Mouse (Mus musculus) left cerebral cortex, adult 2 months (tissue): ENCODE data around the gene Dcdc2b. TPM values are rescaled to one million over a fixed set of nuclear protein-coding genes. Genes with fewer than 3 reads are reported as not detected.
A peak's percentile ranks its signal among the peaks of the same experiment; 100 is the strongest.

ENCODE experiments used
- DNase-seq, 2 experiments: peaks; one replicate each; pipeline ENCODE4 v3.0.0; 2021 to 2022; ENCODE audit warnings: low spot score in 2 of 2, mixed read lengths in 1 of 2; ENCODE audit errors: extremely low spot score in 1 of 2
- H3K27ac ChIP-seq: fragments of 200-600 bp; 2 replicates; pipeline ENCODE4 v1.8.1; 2022
- H3K4me3 ChIP-seq: fragments of 200-600 bp; 2 replicates; pipeline ENCODE4 v1.8.1; 2022
- CTCF ChIP-seq: fragments of 200-600 bp; IDR thresholded peaks from 2 replicates; pipeline ENCODE4 v1.8.1; 2022; ENCODE audit warnings: antibody characterized with exemption, mild to moderate bottlenecking, moderate library complexity
- intact Hi-C: fragments of 180-260 bp; cut with DNase I; formaldehyde crosslinking; loops from one replicate; pipeline ENCODE4 v1.15.1; 2025
- total RNA-seq, 2 experiments: library from RNA; stranded (reverse); gene quantifications; 2 replicates each; pipeline ENCODE4 v1.2.3; 2021

The Dcdc2b gene
- total RNA-seq, 2 experiments from 2014 or later = 5.7 to 6.2 TPM

GRCm38 (mm10) chr4:129618786-129619691, 5.0 kb upstream of the Dcdc2b start, which contains the start of gene Iqcc:
Gene Iqcc, minus strand, starts transcription at chr4:129619099.
- DNase-seq = peak; percentile 96 to 97
- TF ChIP-seq CTCF = no peak
- peak within 1 kb of the TSS; percentile 99 for H3K27ac ChIP-seq
- H3K4me3 ChIP-seq = peak within 1 kb of the TSS; percentile 73
- intact Hi-C loops = no loop called here

- intact Hi-C loops = no loop called here
- Histone ChIP-seq H3K27ac (peak overlapping the region; percentile 99), H3K4me3 (peak overlapping the region; percentile 73)
- TF ChIP-seq CTCF = no peak
- DNase-seq = no peak
These were observed 4.0 kb upstream of the Dcdc2b start for GRCm38 (mm10) chr4:129618031-129618430.

- no peak for TF ChIP-seq CTCF
- intact Hi-C loops = no loop called here
- DNase-seq = no peak
- Histone ChIP-seq H3K27ac (no peak overlapping the region), H3K4me3 (no peak overlapping the region)
These were observed 3.1 kb upstream of the Dcdc2b start for GRCm38 (mm10) chr4:129617121-129617641.

- intact Hi-C loops = no loop called here
- H3K4me3 ChIP-seq = no peak overlapping the region
- TF ChIP-seq CTCF = no peak
- DNase-seq = no peak
- no peak overlapping the region for H3K27ac ChIP-seq
These were observed 2.6 kb upstream of the Dcdc2b start for GRCm38 (mm10) chr4:129616631-129617030.

GRCm38 (mm10) chr4:129615801-129616290, 1.8 kb upstream of the Dcdc2b start:
- Histone ChIP-seq H3K4me3 (no peak overlapping the region), H3K27ac (no peak overlapping the region)
- TF ChIP-seq CTCF = no peak
- intact Hi-C loops = no loop called here
- DNase-seq = no peak

GRCm38 (mm10) chr4:129610472-129610871, 3.6 kb downstream of the Dcdc2b start:
- intact Hi-C loops = no loop called here
- Histone ChIP-seq H3K27ac (no peak overlapping the region), H3K4me3 (no peak overlapping the region)
- DNase-seq = no peak
- no peak for TF ChIP-seq CTCF

- intact Hi-C loops = no loop called here
- Histone ChIP-seq H3K4me3 (no peak overlapping the region), H3K27ac (no peak overlapping the region)
- no peak for TF ChIP-seq CTCF
- no peak for DNase-seq
These were observed 4.0 kb downstream of the Dcdc2b start for GRCm38 (mm10) chr4:129610026-129610425.

GRCm38 (mm10) chr4:129609139-129609631, 4.9 kb downstream of the Dcdc2b start:
- intact Hi-C loops = loop anchor here (5.0 kb wide), 1 partner anchor 117 kb away; the partner anchor contains the start of genes Fam229a and Tssk3
- no peak for DNase-seq
- H3K27ac ChIP-seq = no peak overlapping the region; the same call in 1 of the 2 replicates
- no peak for TF ChIP-seq CTCF
- no peak overlapping the region for H3K4me3 ChIP-seq

GRCm38 (mm10) chr4:129608426-129609025, 5.5 kb downstream of the Dcdc2b start:
- Histone ChIP-seq H3K27ac (peak overlapping the region; percentile 79), H3K4me3 (no peak overlapping the region)
- intact Hi-C loops = loop anchor here (5.0 kb wide), 1 partner anchor 116 kb away; the partner anchor contains the start of genes Fam229a and Tssk3
- peak; percentile 72 to 79 for DNase-seq
- peak; percentile 88 for TF ChIP-seq CTCF

GRCm38 (mm10) chr4:129600233-129601158, 13.6 kb downstream of the Dcdc2b start, which contains the start of the genes Eif3i and Tmem234:
Gene Eif3i, minus strand, starts transcription at chr4:129600648.
Gene Tmem234, plus strand, starts transcription at chr4:129600668.
- no peak; the same call in 1 of the 2 replicates for TF ChIP-seq CTCF
- peak; percentile 81 to 84 for DNase-seq
- peak within 1 kb of the TSS; percentile 87 for H3K4me3 ChIP-seq
- intact Hi-C loops = no loop called here
- peak within 1 kb of the TSS; percentile 76 for H3K27ac ChIP-seq

GRCm38 (mm10) chr4:129588865-129589264, 25.2 kb downstream of the Dcdc2b start:
- intact Hi-C loops = no loop called here
- no peak for TF ChIP-seq CTCF
- no peak for DNase-seq
- Histone ChIP-seq H3K27ac (no peak overlapping the region), H3K4me3 (no peak overlapping the region)
